In genomic region chr12:111029291-111029890, GRCm38 (mm10) we compare ENCODE assay signal across 23 mouse cellular contexts. TPM values are rescaled to one million over a fixed set of nuclear protein-coding genes. Genes with fewer than 3 reads are reported as not detected.
DNase-seq lines count a peak whose midpoint lies in the region; ATAC-seq and TF ChIP-seq lines count a peak whose summit lies in the region.
"Had no signal": no experiment of that assay in that cellular context is flagged by ENCODE, and none has a peak within 500 bp of the region (broad histone marks: within the 10 kb centered on the region; RNA-seq: fewer than 3 reads in every experiment).

No protein-coding gene starts in this region.

- 44% methylated on average over 7 of the region's 7 CpGs for WGBS in heart, embryonic 14.5 days
- 41% methylated on average over 7 of the region's 7 CpGs for WGBS in bone marrow, adult 2 months
- WGBS in liver, embryonic 11.5 days = 40% methylated on average over 7 of the region's 7 CpGs
- 79% methylated on average over 7 of the region's 7 CpGs for WGBS in kidney, adult 2 months

- H3K4me3 ChIP-seq in heart, embryonic 14.5 days (ENCODE audit: control insufficient read depth in 1 of 2, insufficient read depth in 1 of 2, low read depth in 1 of 2, low read length in 2 of 2) = no peak overlapping the region
- H3K4me3 ChIP-seq in bone marrow, adult 2 months (replicated peaks; ENCODE audit: control insufficient read depth, low read depth, low read length) = peak overlapping the region; percentile 51
- H3K4me3 ChIP-seq in liver, embryonic 11.5 days (ENCODE audit: low read depth, low read length) = peak overlapping the region; percentile 56
- no peak overlapping the region for H3K4me3 ChIP-seq in kidney, adult 2 months (ENCODE audit: insufficient read depth, low read depth, low read length)
- H3K4me3 ChIP-seq: embryonic facial prominence, embryonic 15.5 days; forebrain, embryonic 12.5 days; hindbrain, embryonic 15.5 days; limb, embryonic 13.5 days; lung, embryonic 15.5 days had no signal

- no peaks in the 10 kb centered on the region for H3K9me3 ChIP-seq in heart, embryonic 14.5 days (ENCODE audit: control insufficient read depth, low read length)
- no peaks in the 10 kb centered on the region for H3K9me3 ChIP-seq in liver, embryonic 11.5 days (ENCODE audit: control insufficient read depth, low read length)
- H3K9me3 ChIP-seq: embryonic facial prominence, embryonic 15.5 days; forebrain, embryonic 12.5 days; hindbrain, embryonic 15.5 days; limb, embryonic 13.5 days; lung, embryonic 15.5 days had no signal

- H3K36me3 ChIP-seq in heart, embryonic 14.5 days (ENCODE audit: control insufficient read depth, insufficient read depth, low read length) = no peaks in the 10 kb centered on the region
- no peaks in the 10 kb centered on the region for H3K36me3 ChIP-seq in liver, embryonic 11.5 days (ENCODE audit: control insufficient read depth, insufficient read depth, low read length)
- H3K36me3 ChIP-seq in kidney, adult 2 months (ENCODE audit: control insufficient read depth, insufficient read depth, low read length) = no peaks in the 10 kb centered on the region
- H3K36me3 ChIP-seq: embryonic facial prominence, embryonic 15.5 days; forebrain, embryonic 12.5 days; hindbrain, embryonic 15.5 days; limb, embryonic 13.5 days; lung, embryonic 15.5 days had no signal

- TF ChIP-seq POLR2A in bone marrow, adult 2 months (IDR thresholded peaks at IDR 0.05; ENCODE audit: borderline replicate concordance, control insufficient read depth, low read depth, low read length) = no peak
- no peak for TF ChIP-seq POLR2A in kidney, adult 2 months (IDR thresholded peaks at IDR 0.05; ENCODE audit: low read depth, low read length)

- H3K27ac ChIP-seq in heart, embryonic 14.5 days (replicated peaks in 1 of 2; ENCODE audit: control insufficient read depth in 1 of 2, insufficient read depth in 1 of 2, low read depth in 2 of 2, low read length in 2 of 2) = no peak overlapping the region
- no peak overlapping the region for H3K27ac ChIP-seq in bone marrow, adult 2 months (ENCODE audit: control insufficient read depth, insufficient read depth, low read depth, low read length, poor library complexity)
- peak overlapping the region; percentile 74 for H3K27ac ChIP-seq in liver, embryonic 11.5 days (ENCODE audit: low read depth, low read length)
- no peak overlapping the region for H3K27ac ChIP-seq in kidney, adult 2 months (ENCODE audit: insufficient read depth, low read depth, low read length)
- H3K27ac ChIP-seq: embryonic facial prominence, embryonic 15.5 days; forebrain, embryonic 12.5 days; hindbrain, embryonic 15.5 days; limb, embryonic 13.5 days; lung, embryonic 15.5 days; stomach, postnatal 0 days had no signal

- no peak overlapping the region for H3K9ac ChIP-seq in heart, embryonic 14.5 days (ENCODE audit: low read length)
- H3K9ac ChIP-seq in liver, embryonic 11.5 days (ENCODE audit: low read depth, low read length) = peak overlapping the region; percentile 70
- H3K9ac ChIP-seq: embryonic facial prominence, embryonic 15.5 days; forebrain, embryonic 12.5 days; hindbrain, embryonic 15.5 days; limb, embryonic 13.5 days; lung, embryonic 15.5 days had no signal

- no peak for ATAC-seq in heart, embryonic 14.5 days (ENCODE audit: insufficient number of reproducible peaks, insufficient read depth, low FRiP score, low read depth)
- ATAC-seq in liver, embryonic 11.5 days (replicated peaks; ENCODE audit: low FRiP score) = peak; percentile 41
- peak; percentile 24; the same call in 1 of the 2 replicates for ATAC-seq in megakaryocyte progenitor cell, adult 5-6 weeks (replicated peaks; ENCODE audit: poor library complexity)

- H3K27me3 ChIP-seq in heart, embryonic 14.5 days (ENCODE audit: control insufficient read depth, insufficient read depth, low read length) = no peaks in the 10 kb centered on the region; the same call in 1 of the 2 replicates
- H3K27me3 ChIP-seq in liver, embryonic 11.5 days (replicated peaks; ENCODE audit: control insufficient read depth, insufficient read depth, low read length) = no peaks in the 10 kb centered on the region
- H3K27me3 ChIP-seq in kidney, adult 2 months (replicated peaks; ENCODE audit: control insufficient read depth, insufficient read depth, low read length) = no peaks in the 10 kb centered on the region
- H3K27me3 ChIP-seq: embryonic facial prominence, embryonic 15.5 days; hindbrain, embryonic 15.5 days; limb, embryonic 13.5 days; lung, embryonic 15.5 days had no signal

- peaks cover 9 to 12% of the 10 kb centered on the region in 2 experiments for H3K4me1 ChIP-seq in heart, embryonic 14.5 days (ENCODE audit: control insufficient read depth in 2 of 2, insufficient read depth in 2 of 2, low read length in 2 of 2)
- no peaks in the 10 kb centered on the region; the same call in 1 of the 2 replicates for H3K4me1 ChIP-seq in bone marrow, adult 2 months (ENCODE audit: control insufficient read depth, insufficient read depth, low read length)
- peaks cover 23% of the 10 kb centered on the region for H3K4me1 ChIP-seq in liver, embryonic 11.5 days (replicated peaks; ENCODE audit: control insufficient read depth, insufficient read depth, low read length)
- H3K4me1 ChIP-seq in kidney, adult 2 months (ENCODE audit: control insufficient read depth, insufficient read depth, low read length) = no peaks in the 10 kb centered on the region
- H3K4me1 ChIP-seq: embryonic facial prominence, embryonic 15.5 days; forebrain, embryonic 12.5 days; hindbrain, embryonic 15.5 days; limb, embryonic 13.5 days; lung, embryonic 15.5 days had no signal

- no peak for DNase-seq in heart, postnatal 14 days
- no peak for DNase-seq in liver, embryonic 11.5 days (ENCODE audit: low spot score)
- no peak for DNase-seq in embryo, embryonic 11 days
- no peak for DNase-seq in kidney, adult 2 months
- no peak for DNase-seq in left cerebral cortex, postnatal 36 days (ENCODE audit: low spot score in 2 of 2)
- DNase-seq: adrenal gland, postnatal 14 days; B cell, adult 2 months; cerebellum, adult 11 months; cerebellum, postnatal 14 days; gastrocnemius, postnatal 10 days; heart, postnatal 4 days; kidney, adult 11 months; kidney, postnatal 10 days; retina, postnatal 1 day had no signal

- intact Hi-C loops in heart, postnatal 14 days (cut with DNase I) = no loop called here
- intact Hi-C loops in left cerebral cortex, postnatal 36 days (cut with DNase I) = no loop called here

- TF ChIP-seq CTCF in bone marrow, adult 2 months (IDR thresholded peaks at IDR 0.05; ENCODE audit: control insufficient read depth, insufficient read depth, low read length) = no peak
- no peak for TF ChIP-seq CTCF in kidney, adult 2 months (conservative IDR thresholded peaks at IDR 0.05; ENCODE audit: insufficient read depth, insufficient read length, low read depth, low read length)

- peak overlapping the region; percentile 42; the same call in 1 of the 2 replicates for H3K4me2 ChIP-seq in heart, embryonic 14.5 days (ENCODE audit: low read length)
- H3K4me2 ChIP-seq in liver, embryonic 11.5 days = peak overlapping the region; percentile 78
- H3K4me2 ChIP-seq: embryonic facial prominence, embryonic 15.5 days; forebrain, embryonic 12.5 days; hindbrain, embryonic 15.5 days; limb, embryonic 13.5 days; lung, embryonic 15.5 days had no signal

RNA-seq across cellular contexts. Expression of gene Rcor1, which starts 9.8 kb away (rescaled TPM):
- polyA plus RNA-seq in heart, embryonic 14.5 days (2014; fragmentation: Nextera tagmentation; extraction: Ambion mirVana) = 12.3 and 12.6 TPM in 2 replicates
- total RNA-seq in heart, postnatal 14 days (2021) = 10 to 100 TPM; 22.0 to 22.3 TPM
- polyA plus RNA-seq in bone marrow, adult 2 months (2011; ENCODE audit: insufficient read depth, insufficient read length, low replicate concordance, missing spikeins) = 9.9 and 14.6 TPM in 2 replicates
- 17.4 and 18.2 TPM in 2 replicates for polyA plus RNA-seq in liver, embryonic 11.5 days (2014; fragmentation: Nextera tagmentation; extraction: Ambion mirVana)
- total RNA-seq in megakaryocyte progenitor cell, adult 5-6 weeks (2015) = 53.7 and 59.9 TPM in 2 replicates
- 41.1 and 43.2 TPM in 2 replicates for total RNA-seq in megakaryocyte progenitor cell, adult 5-6 weeks (2017)
- 9.7 and 11.5 TPM in 2 replicates for polyA plus RNA-seq in kidney, adult 2 months (2012; rRNA removed)
- 10 to 100 TPM; 14.5 to 18.7 TPM for total RNA-seq in left cerebral cortex, postnatal 36 days (2021)

RNA-seq across cellular contexts. Expression of gene Ankrd9, which starts 50.6 kb away (rescaled TPM):
- polyA plus RNA-seq in heart, embryonic 14.5 days (2014; fragmentation: Nextera tagmentation; extraction: Ambion mirVana) = 10.8 TPM in 2 replicates
- total RNA-seq in heart, postnatal 14 days (2021) = 10 to 100 TPM; 81.0 to 82.1 TPM
- polyA plus RNA-seq in bone marrow, adult 2 months (2011; ENCODE audit: insufficient read depth, insufficient read length, low replicate concordance, missing spikeins) = 19.7 and 28.6 TPM in 2 replicates
- 32.9 and 33.3 TPM in 2 replicates for polyA plus RNA-seq in liver, embryonic 11.5 days (2014; fragmentation: Nextera tagmentation; extraction: Ambion mirVana)
- total RNA-seq in megakaryocyte progenitor cell, adult 5-6 weeks (2015) = 1.1 and 1.4 TPM in 2 replicates
- 1.8 and 4.6 TPM in 2 replicates for total RNA-seq in megakaryocyte progenitor cell, adult 5-6 weeks (2017)
- 23.9 and 28.0 TPM in 2 replicates for polyA plus RNA-seq in kidney, adult 2 months (2012; rRNA removed)
- 10 to 100 TPM; 15.1 to 19.4 TPM for total RNA-seq in left cerebral cortex, postnatal 36 days (2021)

Comparison
In these comparisons a context has a peak if more than half of its experiments do, and no peak if none do; other contexts are left out.
1. H3K4me3 ChIP-seq: peak in bone marrow, adult 2 months (single experiment) and liver, embryonic 11.5 days (single experiment); none in heart, embryonic 14.5 days (0 of 2) and kidney, adult 2 months (single experiment).